Mouse (Mus musculus): ENCODE data around the gene Ubald2. TPM values are rescaled to one million over a fixed set of nuclear protein-coding genes. Genes with fewer than 3 reads are reported as not detected.
A peak's percentile ranks its signal among the peaks of the same experiment; 100 is the strongest.

Gene Ubald2
- total RNA-seq, 2 experiments from 2014 or later, result 42.6 to 58.9 TPM

- DNase-seq, result no peak
- intact Hi-C loops (cut with DNase I; ENCODE audit: low total_unique reads), result no loop called here
Observed at GRCm38 (mm10) chr11:116430723-116431427, 3.0 kb upstream of the Ubald2 start.

GRCm38 (mm10) chr11:116431428-116432077 is 2.3 kb upstream of the Ubald2 start:
- DNase-seq, result no peak
- intact Hi-C loops (cut with DNase I; ENCODE audit: low total_unique reads), result no loop called here

GRCm38 (mm10) chr11:116432127-116432526 is 1.8 kb upstream of the Ubald2 start:
- intact Hi-C loops (cut with DNase I; ENCODE audit: low total_unique reads), result no loop called here
- no peak for DNase-seq

GRCm38 (mm10) chr11:116432593-116433355 is 1.1 kb upstream of the Ubald2 start:
- no peak for DNase-seq
- intact Hi-C loops (cut with DNase I; ENCODE audit: low total_unique reads), result no loop called here

- intact Hi-C loops (cut with DNase I; ENCODE audit: low total_unique reads), result no loop called here
- peak; percentile 83 for DNase-seq
Observed at GRCm38 (mm10) chr11:116434287-116434966, 533 bp downstream of the Ubald2 start.

- DNase-seq, result no peak
- intact Hi-C loops (cut with DNase I; ENCODE audit: low total_unique reads), result no loop called here
Observed at GRCm38 (mm10) chr11:116434967-116435752, 1.3 kb downstream of the Ubald2 start.

GRCm38 (mm10) chr11:116435992-116436724 is 2.3 kb downstream of the Ubald2 start:
- intact Hi-C loops (cut with DNase I; ENCODE audit: low total_unique reads), result no loop called here
- DNase-seq, result no peak

GRCm38 (mm10) chr11:116436725-116437331 is 2.9 kb downstream of the Ubald2 start:
- DNase-seq, result peak; percentile 65
- intact Hi-C loops (cut with DNase I; ENCODE audit: low total_unique reads), result no loop called here

GRCm38 (mm10) chr11:116437541-116437940 is 3.6 kb downstream of the Ubald2 start:
- intact Hi-C loops (cut with DNase I; ENCODE audit: low total_unique reads), result no loop called here
- peak; percentile 40 for DNase-seq

- DNase-seq, result no peak
- intact Hi-C loops (cut with DNase I; ENCODE audit: low total_unique reads), result loop anchor here (5.0 kb wide), 1 partner anchor 37 kb away; no protein-coding TSS in a partner anchor
Observed at GRCm38 (mm10) chr11:116439269-116440240, 5.7 kb downstream of the Ubald2 start.

GRCm38 (mm10) chr11:116440408-116441068 is 6.6 kb downstream of the Ubald2 start:
- intact Hi-C loops (cut with DNase I; ENCODE audit: low total_unique reads), result loop anchor here (5.0 kb wide), 1 partner anchor 38 kb away; no protein-coding TSS in a partner anchor

GRCm38 (mm10) chr11:116442129-116442866 is 8.4 kb downstream of the Ubald2 start:
- intact Hi-C loops (cut with DNase I; ENCODE audit: low total_unique reads), result loop anchor here (5.0 kb wide), 1 partner anchor 40 kb away; no protein-coding TSS in a partner anchor
- DNase-seq, result no peak

More at GRCm38 (mm10) chr11:116440408-116441068, 6.6 kb downstream of the Ubald2 start:
- peak; percentile 33 for DNase-seq

GRCm38 (mm10) chr11:116442867-116443177 is 8.9 kb downstream of the Ubald2 start:
- intact Hi-C loops (cut with DNase I; ENCODE audit: low total_unique reads), result loop anchor here (5.0 kb wide), 1 partner anchor 41 kb away; no protein-coding TSS in a partner anchor

GRCm38 (mm10) chr11:116443311-116443710 is 9.4 kb downstream of the Ubald2 start:
- DNase-seq, result no peak
- intact Hi-C loops (cut with DNase I; ENCODE audit: low total_unique reads), result loop anchor here (5.0 kb wide), 1 partner anchor 41 kb away; no protein-coding TSS in a partner anchor

More at GRCm38 (mm10) chr11:116442867-116443177, 8.9 kb downstream of the Ubald2 start:
- DNase-seq, result peak; percentile 36

- intact Hi-C loops (cut with DNase I; ENCODE audit: low total_unique reads), result loop anchor here (5.0 kb wide), 1 partner anchor 42 kb away; no protein-coding TSS in a partner anchor
- no peak for DNase-seq
Observed at GRCm38 (mm10) chr11:116443935-116444334, 10.0 kb downstream of the Ubald2 start.
